Mouse (Mus musculus) E14TG2a.4 (cell line): ENCODE measurements around the gene Inhbc.

Experiments used
- CTCF ChIP-seq: conservative IDR thresholded peaks from 2 replicates; pipeline ENCODE4 v1.5.1; 2014; ENCODE audit warnings: low read length
- NANOG ChIP-seq: IDR thresholded peaks from 2 replicates; pipeline ENCODE4 v1.6.1; 2014; ENCODE audit warnings: borderline replicate concordance, low read length, mixed read lengths
- POU5F1 ChIP-seq: IDR thresholded peaks from 2 replicates; pipeline ENCODE4 v1.6.1; 2014; ENCODE audit warnings: low read length, borderline replicate concordance

- no peak for TF ChIP-seq CTCF
- no peak for TF ChIP-seq POU5F1
- no peak for TF ChIP-seq NANOG
Observed at GRCm38 (mm10) chr10:127310523-127311475, 59.4 kb downstream of the Inhbc start.
